Mouse (Mus musculus): Measurements from ENCODE around the gene Cd300lb. TPM values are rescaled to one million over a fixed set of nuclear protein-coding genes. Genes with fewer than 3 reads are reported as not detected.
A peak's percentile ranks its signal among the peaks of the same experiment; 100 is the strongest.
"Not testable (repeated sequence)": the region's sequence is repeated elsewhere in the genome, so short reads cannot be mapped to it uniquely, and the experiment has no call there.

The Cd300lb gene
- polyA plus RNA-seq, 1 experiment from 2014 or later, result not detected

GRCm38 (mm10) chr11:114912847-114913246 is 21.3 kb downstream of the Cd300lb start:
- WGBS, result 19% methylated on average over 9 of the region's 9 CpGs
- no peaks in the 10 kb centered on the region for H3K9me3 ChIP-seq
- H3K4me3 ChIP-seq (replicated peaks), result no peak overlapping the region
- H3K36me3 ChIP-seq (replicated peaks), result no peaks in the 10 kb centered on the region
- ATAC-seq (ENCODE audit: low FRiP score), result peak; percentile 46; the same call in 1 of the 2 replicates
- no peak overlapping the region for H3K9ac ChIP-seq
- peaks cover 4% of the 10 kb centered on the region; the same call in 1 of the 2 replicates for H3K27me3 ChIP-seq
- no peak overlapping the region for H3K4me2 ChIP-seq
- no peaks in the 10 kb centered on the region for H3K4me1 ChIP-seq
- H3K27ac ChIP-seq, result no peak overlapping the region

- not testable (repeated sequence) for H3K27ac ChIP-seq; H3K4me3 ChIP-seq (replicated peaks); H3K4me2 ChIP-seq; H3K4me1 ChIP-seq; H3K9ac ChIP-seq; H3K36me3 ChIP-seq (replicated peaks); H3K9me3 ChIP-seq; ATAC-seq (ENCODE audit: low FRiP score)
- H3K27me3 ChIP-seq, result peaks cover 12% of the 10 kb centered on the region; the same call in 1 of the 2 replicates
- 50% methylated on average over 3 of the region's 3 CpGs for WGBS
Measured at GRCm38 (mm10) chr11:114909538-114909937, 24.6 kb downstream of the Cd300lb start.

- H3K36me3 ChIP-seq (replicated peaks), result no peaks in the 10 kb centered on the region
- peaks cover 8% of the 10 kb centered on the region; the same call in 1 of the 2 replicates for H3K27me3 ChIP-seq
- no peaks in the 10 kb centered on the region for H3K9me3 ChIP-seq
- H3K9ac ChIP-seq, result no peak overlapping the region
- H3K4me2 ChIP-seq, result no peak overlapping the region
- ATAC-seq (ENCODE audit: low FRiP score), result no peak
- H3K27ac ChIP-seq, result no peak overlapping the region
- no peaks in the 10 kb centered on the region for H3K4me1 ChIP-seq
- 67% methylated on average over 4 of the region's 4 CpGs for WGBS
- no peak overlapping the region for H3K4me3 ChIP-seq (replicated peaks)
Measured at GRCm38 (mm10) chr11:114908086-114908485, 26.1 kb downstream of the Cd300lb start.

- Histone ChIP-seq H3K4me2 (no peak overlapping the region), H3K27me3 (peaks cover 8% of the 10 kb centered on the region; the same call in 1 of the 2 replicates), H3K4me3 (replicated peaks) (no peak overlapping the region), H3K9ac (no peak overlapping the region), H3K36me3 (replicated peaks) (no peaks in the 10 kb centered on the region), H3K9me3 (no peaks in the 10 kb centered on the region), H3K27ac (no peak overlapping the region), H3K4me1 (no peaks in the 10 kb centered on the region)
- 85% methylated on average over 4 of the region's 4 CpGs for WGBS
- ATAC-seq (ENCODE audit: low FRiP score), result no peak
Measured at GRCm38 (mm10) chr11:114907567-114907966, 26.6 kb downstream of the Cd300lb start.

- Histone ChIP-seq H3K4me1 (no peaks in the 10 kb centered on the region), H3K27ac (no peak overlapping the region)
- 84% methylated on average over 4 of the region's 4 CpGs for WGBS
Measured at GRCm38 (mm10) chr11:114903224-114903623, 31.0 kb downstream of the Cd300lb start.

GRCm38 (mm10) chr11:114898026-114898425 is 36.2 kb downstream of the Cd300lb start:
- H3K9ac ChIP-seq, result no peak overlapping the region
- H3K4me2 ChIP-seq, result no peak overlapping the region
- no peak overlapping the region for H3K27ac ChIP-seq
- ATAC-seq (ENCODE audit: low FRiP score), result no peak
- H3K36me3 ChIP-seq (replicated peaks), result no peaks in the 10 kb centered on the region
- no peaks in the 10 kb centered on the region for H3K4me1 ChIP-seq
- 53% methylated on average over 1 of the region's 1 CpGs for whole genome bisulfite sequencing
- H3K4me3 ChIP-seq (replicated peaks), result no peak overlapping the region
- no peaks in the 10 kb centered on the region for H3K9me3 ChIP-seq
- peaks cover 4% of the 10 kb centered on the region; the same call in 1 of the 2 replicates for H3K27me3 ChIP-seq

More at GRCm38 (mm10) chr11:114903224-114903623, 31.0 kb downstream of the Cd300lb start:
- no peak for ATAC-seq (ENCODE audit: low FRiP score)
- no peak overlapping the region for H3K4me2 ChIP-seq
- H3K9ac ChIP-seq, result no peak overlapping the region
- H3K36me3 ChIP-seq (replicated peaks), result no peaks in the 10 kb centered on the region
- no peaks in the 10 kb centered on the region for H3K9me3 ChIP-seq
- peaks cover 12% of the 10 kb centered on the region; the same call in 1 of the 2 replicates for H3K27me3 ChIP-seq
- no peak overlapping the region for H3K4me3 ChIP-seq (replicated peaks)

- no peaks in the 10 kb centered on the region for H3K9me3 ChIP-seq
- H3K4me2 ChIP-seq, result no peak overlapping the region
- H3K9ac ChIP-seq, result no peak overlapping the region
- no peaks in the 10 kb centered on the region for H3K4me1 ChIP-seq
- H3K27me3 ChIP-seq, result peaks cover 4% of the 10 kb centered on the region; the same call in 1 of the 2 replicates
- ATAC-seq (ENCODE audit: low FRiP score), result no peak
- 86% methylated on average over 3 of the region's 3 CpGs for WGBS
- H3K36me3 ChIP-seq (replicated peaks), result no peaks in the 10 kb centered on the region
- no peak overlapping the region for H3K4me3 ChIP-seq (replicated peaks)
- no peak overlapping the region for H3K27ac ChIP-seq
Measured at GRCm38 (mm10) chr11:114896085-114896484, 38.1 kb downstream of the Cd300lb start.

- Histone ChIP-seq H3K4me2 (no peak overlapping the region), H3K4me1 (peaks cover 6% of the 10 kb centered on the region; the same call in 1 of the 2 replicates), H3K9me3 (no peaks in the 10 kb centered on the region), H3K9ac (no peak overlapping the region), H3K27me3 (peaks cover 8% of the 10 kb centered on the region; the same call in 1 of the 2 replicates), H3K36me3 (replicated peaks) (no peaks in the 10 kb centered on the region), H3K4me3 (replicated peaks) (no peak overlapping the region), H3K27ac (no peak overlapping the region)
- no peak for ATAC-seq (ENCODE audit: low FRiP score)
- 67% methylated on average over 5 of the region's 5 CpGs for WGBS
Measured at GRCm38 (mm10) chr11:114890542-114890941, 43.6 kb downstream of the Cd300lb start.

- WGBS, result 62% methylated on average over 18 of the region's 18 CpGs
- peaks cover 11% of the 10 kb centered on the region; the same call in 1 of the 2 replicates for H3K27me3 ChIP-seq
- no peaks in the 10 kb centered on the region for H3K36me3 ChIP-seq (replicated peaks)
- no peak for ATAC-seq (ENCODE audit: low FRiP score)
- H3K4me3 ChIP-seq (replicated peaks), result no peak within 1 kb of the TSS
- no peak within 1 kb of the TSS for H3K9ac ChIP-seq
- H3K4me2 ChIP-seq, result no peak within 1 kb of the TSS
- H3K27ac ChIP-seq, result no peak within 1 kb of the TSS
- H3K9me3 ChIP-seq, result no peaks in the 10 kb centered on the region
- H3K4me1 ChIP-seq, result peaks cover 6% of the 10 kb centered on the region; the same call in 1 of the 2 replicates
Measured at GRCm38 (mm10) chr11:114889991-114890518, 44.1 kb downstream of the Cd300lb start, which contains the start of gene Cd300a. Gene Cd300a, plus strand, starts transcription at chr11:114890041.

GRCm38 (mm10) chr11:114884380-114885100 is 49.6 kb downstream of the Cd300lb start:
- no peak overlapping the region for H3K4me2 ChIP-seq
- H3K27me3 ChIP-seq, result peaks cover 11% of the 10 kb centered on the region; the same call in 1 of the 2 replicates
- no peaks in the 10 kb centered on the region for H3K9me3 ChIP-seq
- 96% methylated on average over 4 of the region's 4 CpGs for WGBS
- H3K4me3 ChIP-seq (replicated peaks), result no peak overlapping the region
- H3K9ac ChIP-seq, result no peak overlapping the region
- H3K36me3 ChIP-seq (replicated peaks), result no peaks in the 10 kb centered on the region
- no peak overlapping the region for H3K27ac ChIP-seq
- H3K4me1 ChIP-seq, result no peaks in the 10 kb centered on the region
- no peak for ATAC-seq (ENCODE audit: low FRiP score)

- ATAC-seq (ENCODE audit: low FRiP score), result no peak
- H3K27me3 ChIP-seq, result peaks cover 11% of the 10 kb centered on the region; the same call in 1 of the 2 replicates
- WGBS, result 92% methylated on average over 4 of the region's 4 CpGs
- no peak overlapping the region for H3K27ac ChIP-seq
- H3K36me3 ChIP-seq (replicated peaks), result no peaks in the 10 kb centered on the region
- no peaks in the 10 kb centered on the region for H3K9me3 ChIP-seq
- H3K4me3 ChIP-seq (replicated peaks), result no peak overlapping the region
- H3K9ac ChIP-seq, result no peak overlapping the region
- H3K4me1 ChIP-seq, result no peaks in the 10 kb centered on the region
- no peak overlapping the region for H3K4me2 ChIP-seq
Measured at GRCm38 (mm10) chr11:114883251-114883789, 50.9 kb downstream of the Cd300lb start.

- H3K4me2 ChIP-seq, result no peak overlapping the region
- H3K9ac ChIP-seq, result no peak overlapping the region
- ATAC-seq (ENCODE audit: low FRiP score), result no peak
- H3K27ac ChIP-seq, result no peak overlapping the region
- no peaks in the 10 kb centered on the region for H3K9me3 ChIP-seq
- no peaks in the 10 kb centered on the region for H3K36me3 ChIP-seq (replicated peaks)
- H3K4me3 ChIP-seq (replicated peaks), result no peak overlapping the region
- WGBS, result 0% methylated on average over 1 of the region's 1 CpGs
- 0 out of 2 replicates have a peak, but pooled peaks cover 3% of the 10 kb centered on the region for H3K27me3 ChIP-seq
- H3K4me1 ChIP-seq, result peaks cover 7% of the 10 kb centered on the region
Measured at GRCm38 (mm10) chr11:114880589-114880988, 53.6 kb downstream of the Cd300lb start.

Data from forebrain, embryonic 12.5 days (tissue).